Mouse (Mus musculus): ENCODE measurements around the gene Mbnl2.

DNA sequence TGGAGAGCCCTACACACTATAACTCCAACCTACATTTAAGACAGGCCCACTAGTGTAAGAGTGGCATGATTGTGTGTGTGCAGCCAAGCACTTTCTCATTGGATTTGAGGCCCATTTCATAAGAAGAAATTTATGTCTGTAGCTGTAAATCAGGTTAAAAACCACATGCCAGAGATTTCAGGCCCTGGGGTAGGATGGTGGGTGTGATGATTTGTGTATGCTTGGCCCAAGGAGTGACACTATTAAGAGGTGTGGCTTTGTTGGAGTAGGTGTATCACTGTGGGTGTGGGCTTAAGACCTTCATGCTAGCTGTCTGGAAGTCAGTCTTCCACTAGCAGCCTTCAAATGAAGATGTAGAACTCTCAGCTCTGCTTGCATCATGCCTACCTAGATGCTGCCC lies 37.0 kb upstream of the Mbnl2 start:
- TF ChIP-seq CTCF (IDR thresholded peaks at IDR 0.05; ENCODE audit: control insufficient read depth, insufficient read depth, low read length) = no peak
- TF ChIP-seq POLR2A (IDR thresholded peaks at IDR 0.05; ENCODE audit: borderline replicate concordance, control insufficient read depth, low read depth, low read length) = no peak
